Mouse (Mus musculus) heart, postnatal 0 days (tissue): ENCODE measurements around the gene Pou3f1.

ENCODE experiments used
- CTCF ChIP-seq: IDR thresholded peaks from 2 replicates; pipeline ENCODE4 v1.5.1; 2016; ENCODE audit warnings: antibody characterized with exemption, control low read depth, low read depth
- EP300 ChIP-seq: IDR thresholded peaks from 2 replicates; pipeline ENCODE4 v1.6.1; 2016; ENCODE audit warnings: antibody characterized with exemption, low read depth

DNA sequence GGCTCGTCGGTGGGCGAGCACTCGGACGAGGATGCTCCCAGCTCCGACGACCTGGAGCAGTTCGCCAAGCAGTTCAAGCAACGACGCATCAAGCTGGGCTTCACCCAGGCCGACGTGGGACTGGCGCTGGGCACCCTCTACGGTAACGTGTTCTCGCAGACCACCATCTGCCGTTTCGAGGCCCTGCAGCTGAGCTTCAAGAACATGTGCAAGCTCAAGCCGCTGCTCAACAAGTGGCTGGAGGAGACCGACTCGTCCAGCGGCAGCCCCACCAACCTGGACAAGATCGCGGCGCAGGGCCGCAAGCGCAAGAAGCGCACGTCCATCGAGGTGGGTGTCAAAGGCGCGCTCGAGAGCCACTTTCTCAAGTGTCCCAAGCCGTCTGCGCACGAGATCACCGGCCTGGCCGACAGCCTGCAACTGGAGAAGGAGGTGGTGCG, 1.8 kb downstream of the Pou3f1 start:
- TF ChIP-seq EP300, result no peak
- no peak for TF ChIP-seq CTCF
